Mouse (Mus musculus) frontal cortex, postnatal 25 days (tissue): ENCODE results near the gene Esp15.
"Not testable (repeated sequence)": the region's sequence is repeated elsewhere in the genome, so short reads cannot be mapped to it uniquely, and the experiment has no call there.

ENCODE experiments used
- DNase-seq, 2 experiments: peaks; one replicate each; pipeline ENCODE4 v3.0.0; 2022; ENCODE audit warnings: low spot score in 2 of 2

Gene Esp15

GRCm38 (mm10) chr17:39640654-39641053 lies at the start of gene Esp15:
Gene Esp15 (plus strand): TSS chr17:39640954.
- DNase-seq: not testable (repeated sequence)

- no peak for DNase-seq
These were observed 49.2 kb upstream of the Esp15 start for GRCm38 (mm10) chr17:39591550-39591949.
